ENCODE assay signal across 8 mouse cellular contexts in genomic region chr13:56112496-56112895, GRCm38 (mm10). TPM values are rescaled to one million over a fixed set of nuclear protein-coding genes. Genes with fewer than 3 reads are reported as not detected.
DNase-seq lines count a peak whose midpoint lies in the region; ATAC-seq lines count a peak whose summit lies in the region.

No protein-coding gene starts in this region.

- no peak overlapping the region for H3K4me3 ChIP-seq in heart, embryonic 16.5 days (ENCODE audit: low read length)
- H3K4me3 ChIP-seq in intestine, embryonic 16.5 days (ENCODE audit: low read length): no peak overlapping the region

- no peak overlapping the region for H3K4me2 ChIP-seq in heart, embryonic 16.5 days (ENCODE audit: low read depth, low read length)
- peak overlapping the region; percentile 2; the same call in 1 of the 2 replicates for H3K4me2 ChIP-seq in intestine, embryonic 16.5 days (ENCODE audit: low read depth, low read length)

- peaks cover 90% of the 10 kb centered on the region for H3K4me1 ChIP-seq in heart, embryonic 16.5 days (ENCODE audit: control insufficient read depth, insufficient read depth, low read length)
- H3K4me1 ChIP-seq in intestine, embryonic 16.5 days (ENCODE audit: control insufficient read depth, insufficient read depth, low read length): peaks cover 83% of the 10 kb centered on the region

- no peaks in the 10 kb centered on the region for H3K27me3 ChIP-seq in heart, embryonic 16.5 days (ENCODE audit: control insufficient read depth, insufficient read depth, low read length)
- no peaks in the 10 kb centered on the region for H3K27me3 ChIP-seq in intestine, embryonic 16.5 days (replicated peaks; ENCODE audit: control insufficient read depth, insufficient read depth, low read length)

- peak overlapping the region; percentile 59 for H3K27ac ChIP-seq in heart, embryonic 16.5 days (ENCODE audit: low read length)
- peak overlapping the region; percentile 81 for H3K27ac ChIP-seq in intestine, embryonic 16.5 days (ENCODE audit: low read length)

- no peaks in the 10 kb centered on the region for H3K36me3 ChIP-seq in heart, embryonic 16.5 days (ENCODE audit: control insufficient read depth, insufficient read depth)
- H3K36me3 ChIP-seq in intestine, embryonic 16.5 days (ENCODE audit: control insufficient read depth, insufficient read depth, low read length): no peaks in the 10 kb centered on the region

- 27% methylated on average over 4 of the region's 4 CpGs for WGBS in heart, embryonic 16.5 days
- 22% methylated on average over 4 of the region's 4 CpGs for WGBS in intestine, embryonic 16.5 days

- DNase-seq in heart, adult 18-20 months: no peak
- peak; percentile 31 for DNase-seq in thymus, postnatal 25 days
- DNase-seq in thymus, postnatal 10 days (ENCODE audit: low spot score in 2 of 2): no peak
- DNase-seq in yolk sac, embryonic 10.5 days (ENCODE audit: low spot score): peak; percentile 63
- DNase-seq in layer of hippocampus, adult 9-11 months: no peak
- DNase-seq in cerebellum, postnatal 10 days: no peak

- H3K9ac ChIP-seq in heart, embryonic 16.5 days (ENCODE audit: low read length): peak overlapping the region; percentile 39; the same call in 1 of the 2 replicates
- H3K9ac ChIP-seq in intestine, embryonic 16.5 days (ENCODE audit: low read depth, low read length): 0 out of 2 replicates have a peak overlapping the region, but pooled peaks have one; percentile 58

- no peaks in the 10 kb centered on the region for H3K9me3 ChIP-seq in heart, embryonic 16.5 days (replicated peaks; ENCODE audit: control insufficient read depth, low read length)
- H3K9me3 ChIP-seq in intestine, embryonic 16.5 days (ENCODE audit: control insufficient read depth, low read length): no peaks in the 10 kb centered on the region

- ATAC-seq in heart, embryonic 16.5 days (replicated peaks; ENCODE audit: extremely low read depth, insufficient read depth, low FRiP score): no peak
- peak; percentile 27; the same call in 1 of the 2 replicates for ATAC-seq in intestine, embryonic 16.5 days

RNA-seq across cellular contexts. Expression of gene H2afy, which starts 23.7 kb away (rescaled TPM):
- 114 and 120 TPM in 2 replicates for polyA plus RNA-seq in heart, embryonic 16.5 days (2015; fragmentation: Nextera tagmentation; extraction: Ambion mirVana)
- 10 to 100 TPM; 47.2 to 58.4 TPM for total RNA-seq in heart, adult 18-20 months (2021)
- 235 and 246 TPM in 2 replicates for polyA plus RNA-seq in intestine, embryonic 16.5 days (2015; fragmentation: Nextera tagmentation; extraction: Ambion mirVana)

Comparison
In these comparisons a context has a peak if more than half of its experiments do, and no peak if none do; other contexts are left out.
1. DNase-seq: peak in thymus, postnatal 25 days (single experiment) and yolk sac, embryonic 10.5 days (single experiment); none in heart, adult 18-20 months (0 of 2), thymus, postnatal 10 days (0 of 2), layer of hippocampus, adult 9-11 months (single experiment) and cerebellum, postnatal 10 days (0 of 2).